Mouse (Mus musculus) embryonic stem cell, embryonic (primary cell): ENCODE results near the gene Ddx24.

ENCODE experiments used
- CTCF ChIA-PET, 4 experiments: fragments of 300-600 bp in 2 of 4; fragments of 350-600 bp in 2 of 4; sonication (Branson Sonifier 250); formaldehyde crosslinking; loops; one replicate each; lab custom pipeline; 2022; ENCODE audit warnings: inconsistent platforms in 2 of 4; lab: Charles Lee
- POLR2A ChIA-PET, 4 experiments: fragments of 300-600 bp in 2 of 4; fragments of 350-600 bp in 2 of 4; sonication (Branson Sonifier 250); formaldehyde crosslinking; loops; one replicate each; lab custom pipeline; 2022; ENCODE audit warnings: antibody characterized with exemption in 4 of 4, inconsistent platforms in 1 of 4; lab: Charles Lee

Gene Ddx24

GRCm38 (mm10) chr12:103404131-103404530 lies 21.5 kb downstream of the Ddx24 start:
- ChIA-PET POLR2A (no interaction called here), CTCF (no interaction called here)

DNA sequence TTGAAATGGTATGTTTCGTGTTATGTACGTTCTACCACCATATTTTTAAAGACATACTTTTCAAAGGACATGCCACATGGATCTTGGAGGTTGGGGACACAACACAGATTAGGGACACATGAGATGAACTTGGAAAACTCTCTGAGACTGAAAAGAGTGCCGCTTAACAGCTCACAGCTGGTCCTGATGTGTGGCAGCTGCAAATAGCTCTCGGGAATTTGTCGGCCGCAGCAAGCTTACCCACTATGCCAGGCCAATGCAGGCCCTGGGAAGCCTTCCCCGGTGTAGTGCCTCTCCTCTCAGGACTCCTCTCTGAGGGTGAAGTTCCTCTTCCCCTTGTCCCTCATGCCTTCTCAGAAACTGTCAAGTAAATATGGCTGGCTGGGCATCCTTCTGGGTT lies 28.9 kb downstream of the Ddx24 start:
- CTCF ChIA-PET = interaction anchor here in 1 of 4 experiments (2.3 kb wide), 1 partner anchor 29 kb away, joined by 6 read pairs; no protein-coding TSS in a partner anchor
- POLR2A ChIA-PET = interaction anchor here in 1 of 4 experiments (1.3 to 2.4 kb wide), 2 partner anchors 8 to 29 kb away, joined by 3 to 5 read pairs; partner anchors contain the start of genes Ddx24 and Otub2

DNA sequence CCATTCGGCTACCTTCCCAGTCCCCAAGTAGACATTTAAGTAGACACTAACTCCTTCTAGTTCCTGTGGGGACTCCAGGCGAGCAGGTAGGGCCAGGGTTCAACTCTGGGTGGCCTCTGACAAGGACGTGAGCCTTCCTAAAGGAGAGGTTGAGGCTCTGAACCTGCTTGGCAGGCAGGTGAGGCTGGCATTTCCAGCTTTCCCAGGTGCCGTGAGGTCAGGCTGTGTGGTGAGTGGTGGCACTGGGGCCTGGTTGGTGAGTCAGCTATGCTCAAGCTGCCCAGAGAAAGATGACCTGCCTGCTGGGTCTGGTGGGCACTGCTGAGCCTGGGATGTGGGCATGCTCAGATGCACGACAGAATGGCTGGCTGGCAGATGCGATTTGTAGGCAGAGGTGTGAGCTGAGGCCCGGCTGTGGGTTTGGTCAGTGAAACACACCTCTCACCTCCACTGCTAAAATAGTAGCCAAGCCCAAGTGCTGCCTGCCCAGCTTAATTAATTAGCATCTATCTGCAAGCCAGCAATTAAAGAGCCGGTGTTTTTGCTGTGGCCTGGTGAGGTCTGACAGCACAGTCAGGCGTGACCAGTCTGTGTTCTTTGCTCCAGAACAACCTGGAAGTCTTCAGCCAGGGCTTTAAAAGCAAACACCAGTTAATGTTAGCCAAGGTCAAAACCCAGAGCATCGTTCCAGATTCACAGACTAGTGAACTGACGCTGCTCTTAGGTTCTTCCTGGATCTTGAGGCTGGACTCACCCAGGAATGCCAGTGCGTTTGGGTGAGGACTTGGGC lies 29.9 kb downstream of the Ddx24 start:
- CTCF ChIA-PET = interaction anchor here in 1 of 4 experiments (2.3 kb wide), 1 partner anchor 28 kb away, joined by 6 read pairs; no protein-coding TSS in a partner anchor
- POLR2A ChIA-PET = interaction anchor here in 1 of 4 experiments (1.3 kb wide), 1 partner anchor 30 kb away, joined by 3 read pairs; the partner anchor contains the start of gene Ddx24

GRCm38 (mm10) chr12:103393528-103393927 lies 32.1 kb downstream of the Ddx24 start:
- ChIA-PET CTCF (no interaction called here), POLR2A (interaction anchor here in 1 of 4 experiments (0.5 kb wide), 1 partner anchor 1411 kb away, joined by 5 read pairs; no protein-coding TSS in a partner anchor)

GRCm38 (mm10) chr12:103391098-103391497 lies 34.5 kb downstream of the Ddx24 start:
- POLR2A ChIA-PET = interaction anchor here in 2 of 4 experiments (0.6 to 4.2 kb wide), 6 partner anchors 10 to 205 kb away, joined by 3 to 25 read pairs (median 4); partner anchors contain the start of gene Ddx24 (in 1 of the 2)
- CTCF ChIA-PET = interaction anchor here in 3 of 4 experiments (0.6 to 1.2 kb wide), 5 partner anchors 17 to 24 kb away, joined by 3 to 5 read pairs (median 4); no protein-coding TSS in a partner anchor

DNA sequence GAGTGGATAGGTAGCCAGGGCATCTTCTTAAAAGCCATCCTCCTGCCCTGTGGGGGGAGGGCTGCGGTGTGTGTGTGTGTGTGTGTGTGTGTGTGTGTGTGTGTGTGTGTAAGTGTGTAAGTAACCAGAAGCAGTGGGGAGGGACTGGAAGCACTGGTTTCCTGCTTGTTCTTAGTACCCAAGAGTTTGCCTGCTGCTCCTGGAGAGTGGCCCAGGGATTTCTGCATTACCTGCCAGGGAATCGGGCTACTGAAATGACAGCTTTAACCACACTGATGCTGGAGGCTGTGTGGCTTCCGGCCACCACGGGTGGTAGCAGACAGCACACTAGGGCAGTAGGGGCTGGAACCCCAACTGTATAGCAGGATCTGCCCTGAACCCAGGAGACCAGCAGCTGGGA lies 35.6 kb downstream of the Ddx24 start:
- ChIA-PET POLR2A (interaction anchor here in 2 of 4 experiments (1.2 to 4.2 kb wide), 7 partner anchors 8 to 148 kb away, joined by 3 to 25 read pairs (median 5); partner anchors contain the start of genes Ddx24 (in 2 of the 2) and Prima1 (in 1 of the 2)), CTCF (interaction anchor here in 3 of 4 experiments (0.7 to 2.1 kb wide), 3 partner anchors 36 to 837 kb away, joined by 4 to 11 read pairs (median 4); partner anchors contain the start of gene Ddx24 (in 2 of the 3))

GRCm38 (mm10) chr12:103389348-103389727 lies 36.3 kb downstream of the Ddx24 start:
- ChIA-PET CTCF (interaction anchor here (0.7 to 2.1 kb wide), 5 partner anchors 18 to 750 kb away, joined by 3 to 11 read pairs (median 5); partner anchors contain the start of gene Ddx24 (in 2 of the 4)), POLR2A (interaction anchor here in 3 of 4 experiments (0.6 to 4.2 kb wide), 15 partner anchors 9 to 586 kb away, joined by 3 to 25 read pairs (median 5); partner anchors contain the start of genes Ddx24 (in 3 of the 3), Prima1 (in 2 of the 3) and 9330161L09Rik (in 1 of the 3))

DNA sequence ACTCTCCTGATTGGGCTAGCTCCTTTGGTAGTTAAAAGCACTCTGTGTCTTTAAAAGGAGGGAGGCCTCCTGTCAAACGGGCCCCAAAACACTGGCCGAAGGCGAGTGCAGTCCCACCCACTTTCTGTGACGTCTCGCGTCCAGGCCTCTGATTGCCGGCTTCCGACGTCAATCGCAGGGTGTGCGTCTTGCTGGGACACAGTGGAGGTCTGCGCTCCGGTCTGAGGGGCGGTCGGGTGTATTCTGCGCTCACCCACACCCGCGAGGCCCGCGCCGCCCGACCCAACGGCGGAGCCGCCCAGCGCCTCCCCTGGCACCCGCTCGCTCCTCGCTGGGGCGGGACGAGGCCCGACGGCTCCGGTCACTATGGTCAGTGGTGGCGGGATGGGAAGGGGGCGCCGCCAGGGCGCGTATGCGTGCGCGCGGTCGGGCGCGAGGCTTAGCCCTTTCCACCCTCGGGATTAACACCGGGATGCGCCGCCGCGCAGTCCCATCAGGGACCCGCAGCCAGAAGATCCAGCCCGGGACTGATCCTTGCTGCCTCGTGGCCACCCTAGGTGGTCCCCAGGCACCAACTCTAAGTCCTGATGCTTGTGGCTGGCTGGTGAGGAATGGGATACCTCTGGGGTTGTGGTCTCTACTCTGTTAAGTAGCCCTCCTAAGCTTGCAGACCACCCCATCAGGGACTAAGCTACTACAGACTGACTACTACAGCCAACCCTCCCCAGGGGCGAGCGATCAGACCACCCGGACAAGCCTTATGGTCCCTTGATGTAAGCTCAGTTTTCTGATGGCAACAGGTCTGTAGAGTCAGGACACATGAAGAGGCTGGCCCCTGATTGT lies 36.9 kb downstream of the Ddx24 start, which contains the start of gene Otub2:
Gene Otub2 (plus strand): TSS at position 178 of the 843 bp plus-strand sequence.
- ChIA-PET CTCF (interaction anchor here (0.7 to 2.1 kb wide), 6 partner anchors 17 to 749 kb away, joined by 3 to 11 read pairs (median 4); partner anchors contain the start of gene Ddx24 (in 2 of the 4)), POLR2A (interaction anchor here (0.5 to 4.2 kb wide), 22 partner anchors 9 to 887 kb away, joined by 3 to 25 read pairs (median 5); partner anchors contain the start of genes Ddx24 (in 3 of the 4), Prima1 (in 2 of the 4) and 9330161L09Rik (in 1 of the 4))

- ChIA-PET POLR2A (no interaction called here), CTCF (interaction anchor here in 1 of 4 experiments (1.7 kb wide), 1 partner anchor 12 kb away, joined by 6 read pairs; no protein-coding TSS in a partner anchor)
These were observed 45.4 kb downstream of the Ddx24 start for GRCm38 (mm10) chr12:103380226-103380625.

- POLR2A ChIA-PET = interaction anchor here in 1 of 4 experiments (0.5 kb wide), 1 partner anchor 15 kb away, joined by 4 read pairs; no protein-coding TSS in a partner anchor
- CTCF ChIA-PET = interaction anchor here (0.5 to 2.2 kb wide), 6 partner anchors 9 to 235 kb away, joined by 3 to 12 read pairs (median 5); no protein-coding TSS in a partner anchor
These were observed 48.9 kb downstream of the Ddx24 start for GRCm38 (mm10) chr12:103376774-103377173.

DNA sequence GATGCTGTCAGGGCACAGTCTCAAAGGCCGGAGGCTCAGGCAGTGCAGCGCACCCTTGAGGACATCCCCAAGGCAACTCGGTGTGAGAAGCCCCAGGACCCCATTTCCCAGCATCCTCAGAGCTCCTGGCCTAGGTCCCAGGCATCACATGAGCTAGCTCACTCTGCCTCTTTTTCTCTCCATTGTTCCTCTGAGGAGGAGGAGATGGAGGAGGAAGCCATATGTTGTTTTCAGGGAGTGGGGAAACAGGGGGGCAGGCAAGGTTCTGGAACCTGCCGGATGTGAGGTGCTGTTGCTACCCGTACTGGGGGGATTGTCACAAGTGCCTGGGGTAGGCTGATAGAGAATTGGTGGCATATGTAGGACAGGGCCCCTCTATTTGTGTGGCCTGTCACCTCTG lies 49.5 kb downstream of the Ddx24 start:
- CTCF ChIA-PET = interaction anchor here in 3 of 4 experiments (0.6 to 2.2 kb wide), 4 partner anchors 8 to 234 kb away, joined by 3 to 10 read pairs (median 5); no protein-coding TSS in a partner anchor
- POLR2A ChIA-PET = interaction anchor here in 1 of 4 experiments (0.5 kb wide), 1 partner anchor 15 kb away, joined by 4 read pairs; no protein-coding TSS in a partner anchor

DNA sequence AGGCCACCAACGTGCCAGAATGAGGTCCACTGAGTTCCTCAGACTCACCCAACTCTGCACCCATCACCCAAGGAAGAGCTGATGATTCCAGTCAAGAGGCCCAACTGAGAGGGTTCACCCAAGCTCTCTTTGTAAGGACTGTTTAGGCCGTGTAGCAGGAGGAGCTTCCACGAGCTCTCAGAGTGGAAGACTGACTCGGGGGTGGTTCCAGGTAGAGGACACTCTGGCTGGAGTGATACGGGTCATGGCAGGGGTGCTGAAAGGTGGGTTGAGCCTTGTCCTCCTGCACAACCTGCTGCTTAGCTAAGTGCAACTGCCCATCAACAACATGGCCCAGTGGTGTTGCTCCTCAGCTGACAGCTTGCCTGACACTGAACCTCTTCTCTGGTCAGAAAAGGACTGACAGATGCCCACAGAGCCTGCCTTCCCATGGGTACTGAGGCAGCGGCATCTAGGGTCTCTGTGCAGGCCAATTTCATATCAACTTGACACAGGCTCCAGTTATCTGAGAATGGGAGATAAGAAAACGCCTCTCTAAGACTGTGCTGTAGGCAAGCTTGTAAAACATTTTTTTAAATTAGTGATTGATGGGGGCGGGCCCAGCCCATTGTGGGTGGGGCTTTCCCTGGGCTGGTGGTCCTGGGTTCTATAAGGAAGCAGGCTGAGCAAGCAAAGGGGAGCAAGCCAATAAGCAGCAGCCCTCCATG lies 51.9 kb downstream of the Ddx24 start:
- CTCF ChIA-PET = interaction anchor here (0.5 to 1.4 kb wide), 6 partner anchors 10 to 572 kb away, joined by 3 to 5 read pairs (median 3); no protein-coding TSS in a partner anchor
- POLR2A ChIA-PET = interaction anchor here in 1 of 4 experiments (0.5 to 1.4 kb wide), 3 partner anchors 8 to 229 kb away, joined by 3 read pairs; no protein-coding TSS in a partner anchor

DNA sequence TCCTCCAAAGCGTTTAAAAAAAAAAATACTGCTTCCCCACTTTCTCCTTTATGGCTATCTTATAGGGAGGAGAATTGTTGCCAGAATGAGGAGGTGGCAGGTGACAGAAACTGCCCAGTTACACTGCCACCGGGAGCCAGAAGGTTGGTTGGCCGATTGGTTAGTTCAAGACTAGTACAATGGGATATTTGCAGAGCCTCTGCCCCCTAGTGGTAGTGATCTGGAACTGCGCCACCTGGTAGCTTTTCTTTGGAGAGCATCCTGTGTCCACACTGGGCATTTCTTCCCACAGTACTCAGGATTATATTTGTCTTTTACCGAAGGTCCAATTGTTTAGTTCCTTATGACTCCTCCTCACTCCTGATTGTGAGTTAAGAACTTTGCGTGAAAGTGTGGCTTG lies 53.9 kb downstream of the Ddx24 start:
- ChIA-PET CTCF (interaction anchor here (0.6 to 1.6 kb wide), 29 partner anchors 10 to 1372 kb away, joined by 3 to 7 read pairs (median 3); partner anchors contain the start of genes Asb2 (in 1 of the 4), Ifi27 (in 1 of the 4) and Otub2 (in 1 of the 4)), POLR2A (interaction anchor here in 2 of 4 experiments (0.5 to 0.6 kb wide), 2 partner anchors 16 to 268 kb away, joined by 3 to 4 read pairs; no protein-coding TSS in a partner anchor)

DNA sequence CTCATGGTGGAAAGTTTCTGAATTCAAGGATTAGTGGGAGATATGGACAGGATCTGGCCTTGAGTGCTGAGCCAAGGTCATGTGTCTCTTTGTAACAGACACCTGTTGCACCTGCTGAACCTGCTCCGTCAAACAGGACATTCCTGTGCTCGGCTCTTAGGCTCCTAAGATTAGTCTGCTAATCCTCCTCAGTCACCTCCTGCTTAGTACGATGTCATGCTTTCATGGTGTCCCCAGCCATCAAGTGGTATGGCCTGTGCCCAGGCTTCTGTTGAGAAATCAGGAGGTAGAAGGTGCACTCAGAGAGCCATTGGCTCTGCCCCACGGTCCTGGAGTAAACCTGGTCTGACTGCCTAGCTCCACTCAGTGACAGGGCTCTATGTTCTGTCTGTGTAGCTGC lies 54.8 kb downstream of the Ddx24 start:
- ChIA-PET POLR2A (no interaction called here), CTCF (interaction anchor here in 2 of 4 experiments (0.5 to 1.5 kb wide), 4 partner anchors 11 to 1374 kb away, joined by 3 to 7 read pairs (median 4); no protein-coding TSS in a partner anchor)

GRCm38 (mm10) chr12:103368777-103369176 lies 56.9 kb downstream of the Ddx24 start:
- POLR2A ChIA-PET = interaction anchor here in 2 of 4 experiments (1.4 to 1.6 kb wide), 2 partner anchors 9 to 10 kb away, joined by 3 read pairs; no protein-coding TSS in a partner anchor
- CTCF ChIA-PET = interaction anchor here (0.6 to 4.1 kb wide), 34 partner anchors 10 to 232 kb away, joined by 3 to 52 read pairs (median 6); partner anchors contain the start of genes Ddx24 (in 3 of the 4), 9330161L09Rik (in 1 of the 4), Otub2 (in 1 of the 4) and Ppp4r4 (in 1 of the 4)

DNA sequence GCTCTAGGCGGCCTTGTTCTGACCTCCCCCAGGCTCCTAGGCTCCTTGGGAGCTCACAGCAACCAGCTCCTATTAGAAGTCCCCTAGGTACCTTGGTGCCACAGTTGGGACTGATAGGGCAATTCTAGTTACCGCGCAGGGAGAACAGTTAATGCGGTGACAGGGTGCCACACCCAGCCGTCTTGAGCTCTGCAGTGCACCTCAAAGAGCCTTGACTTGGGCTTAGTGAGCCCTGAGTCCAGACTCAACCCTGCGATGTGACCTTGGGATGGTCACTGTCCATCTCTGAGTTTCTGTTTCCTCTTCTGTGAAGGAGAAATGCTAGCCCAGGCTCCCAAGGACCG lies 57.3 kb downstream of the Ddx24 start:
- ChIA-PET CTCF (interaction anchor here (0.5 to 4.1 kb wide), 54 partner anchors 9 to 1393 kb away, joined by 3 to 52 read pairs (median 4); partner anchors contain the start of genes Ddx24 (in 3 of the 4), 9330161L09Rik (in 1 of the 4), Asb2 (in 1 of the 4) and Cpsf2 (in 1 of the 4)), POLR2A (interaction anchor here in 2 of 4 experiments (0.9 to 1.6 kb wide), 5 partner anchors 9 to 57 kb away, joined by 3 read pairs; partner anchors contain the start of gene Ddx24 (in 1 of the 2))
